Mouse (Mus musculus) cerebellum, adult 11 months (tissue): ENCODE data around the gene Ubald2.
"Not testable (repeated sequence)": the region's sequence is repeated elsewhere in the genome, so short reads cannot be mapped to it uniquely, and the experiment has no call there.

Source experiments
- DNase-seq: peaks from one replicate; pipeline ENCODE4 v3.0.0; 2022

The Ubald2 gene

DNA sequence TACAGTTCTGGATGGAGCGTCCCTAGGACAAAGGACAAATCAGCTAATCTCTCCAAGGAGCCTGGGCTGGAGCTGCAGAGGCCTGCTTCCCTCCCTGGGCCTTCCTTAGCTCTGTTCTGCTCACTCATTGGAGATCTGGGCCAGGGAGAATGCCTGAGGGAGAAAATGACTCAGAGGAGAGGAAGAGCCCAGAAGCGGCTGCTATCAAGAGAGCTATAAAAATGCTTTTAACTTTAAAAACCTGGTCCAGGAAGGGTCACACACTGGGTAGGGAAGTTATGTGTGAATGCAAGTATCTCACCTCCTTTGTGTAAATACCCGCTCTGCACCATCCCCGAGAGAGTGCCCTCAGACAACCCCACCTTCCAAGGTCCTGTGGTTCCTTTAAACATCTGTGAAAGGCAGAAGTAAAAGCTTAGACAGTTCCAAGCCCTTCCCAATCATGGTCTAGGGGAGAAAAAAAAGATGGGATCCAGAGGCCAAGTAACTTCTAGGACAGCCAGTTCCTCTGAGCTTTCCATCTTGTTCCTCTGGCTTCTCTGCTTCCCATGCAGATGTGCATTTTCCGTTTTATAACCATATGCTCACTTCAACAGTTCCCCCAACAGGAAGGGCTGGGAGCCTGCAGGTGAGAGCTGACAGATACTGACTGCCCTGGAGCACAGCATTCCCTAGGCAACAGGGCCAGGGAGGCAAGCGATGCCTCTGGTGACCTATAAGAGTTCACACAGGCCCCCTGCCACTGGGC is 17.5 kb upstream of the Ubald2 start:
- no peak for DNase-seq

GRCm38 (mm10) chr11:116417054-116417453 is 16.8 kb upstream of the Ubald2 start:
- DNase-seq: no peak

DNA sequence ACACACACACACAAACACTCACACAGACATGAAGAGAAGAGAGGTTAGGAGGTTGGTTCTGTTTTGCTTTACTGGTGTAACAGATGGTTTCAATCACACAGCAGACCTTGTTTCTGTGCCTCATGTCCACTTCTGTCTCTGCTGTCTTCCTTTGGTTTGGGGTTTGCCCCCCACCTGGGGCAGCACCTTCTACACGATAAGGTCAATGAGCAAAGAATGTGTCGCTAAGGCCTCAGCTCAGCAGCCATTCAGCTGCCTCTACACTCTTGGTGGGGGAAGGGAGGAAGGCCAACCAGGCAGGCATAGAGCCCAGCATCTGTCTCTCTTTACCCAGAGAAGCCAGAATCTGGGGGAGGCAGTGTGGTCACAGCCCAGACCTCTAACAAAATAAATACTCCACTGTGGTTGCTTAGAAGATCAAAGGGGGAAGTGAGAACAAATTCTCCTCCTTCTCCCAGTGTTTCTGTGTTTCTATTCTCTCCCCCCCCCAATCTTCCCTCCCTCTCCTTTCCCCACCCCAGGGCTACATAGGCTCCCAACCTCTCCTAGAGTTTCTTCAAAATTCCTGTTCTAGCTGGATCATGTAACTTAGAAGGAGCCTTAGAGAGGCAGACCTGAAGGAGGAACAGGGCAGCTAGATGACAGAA is 15.6 kb upstream of the Ubald2 start:
- no peak for DNase-seq

- no peak for DNase-seq
Measured at GRCm38 (mm10) chr11:116418841-116419462, 14.9 kb upstream of the Ubald2 start.

- no peak for DNase-seq
Measured at GRCm38 (mm10) chr11:116421102-116421501, 12.8 kb upstream of the Ubald2 start.

- no peak for DNase-seq
Measured at GRCm38 (mm10) chr11:116422562-116422961, 11.3 kb upstream of the Ubald2 start.

GRCm38 (mm10) chr11:116423214-116423613 is 10.7 kb upstream of the Ubald2 start:
- DNase-seq: no peak

DNA sequence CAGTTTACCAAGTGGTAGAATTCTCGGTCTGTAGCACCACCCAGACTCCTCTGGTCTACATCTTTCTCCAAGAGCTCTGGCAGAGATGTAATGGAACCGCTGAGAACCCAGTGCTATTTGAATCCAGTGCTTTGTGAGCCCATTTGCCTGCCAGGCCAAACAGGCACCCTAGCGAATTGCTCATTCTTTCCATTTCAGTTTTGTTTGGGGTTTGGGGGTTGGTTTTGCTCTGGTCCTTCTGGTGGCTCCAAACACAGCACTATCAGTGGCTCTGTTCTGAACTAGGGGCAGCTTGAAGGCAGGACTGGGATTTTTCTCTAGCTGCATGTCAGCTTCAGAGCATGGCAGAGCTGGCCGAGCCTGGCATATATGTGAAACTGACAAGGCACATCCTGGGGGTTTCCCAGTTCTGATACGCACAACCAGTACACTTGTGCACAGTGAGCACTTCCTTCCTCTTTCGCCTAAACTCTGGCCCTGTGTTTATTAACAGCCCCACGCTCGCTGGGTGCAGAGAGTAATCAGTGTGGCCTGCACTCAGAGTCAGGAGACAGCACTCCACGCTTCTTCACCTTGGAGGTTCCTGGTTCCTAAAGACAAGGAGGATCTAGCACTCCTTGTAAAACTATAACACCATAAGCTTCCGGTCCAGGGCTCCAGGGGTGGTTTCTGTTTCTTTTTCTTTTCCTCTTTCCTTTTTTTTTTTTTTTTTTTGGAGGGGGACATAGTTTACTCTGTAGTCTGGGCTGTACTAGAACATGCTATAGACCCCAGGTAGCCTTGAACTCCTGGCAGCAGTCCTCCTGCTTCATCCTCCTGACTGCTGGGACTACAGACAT is 9.9 kb upstream of the Ubald2 start:
- DNase-seq: no peak

DNA sequence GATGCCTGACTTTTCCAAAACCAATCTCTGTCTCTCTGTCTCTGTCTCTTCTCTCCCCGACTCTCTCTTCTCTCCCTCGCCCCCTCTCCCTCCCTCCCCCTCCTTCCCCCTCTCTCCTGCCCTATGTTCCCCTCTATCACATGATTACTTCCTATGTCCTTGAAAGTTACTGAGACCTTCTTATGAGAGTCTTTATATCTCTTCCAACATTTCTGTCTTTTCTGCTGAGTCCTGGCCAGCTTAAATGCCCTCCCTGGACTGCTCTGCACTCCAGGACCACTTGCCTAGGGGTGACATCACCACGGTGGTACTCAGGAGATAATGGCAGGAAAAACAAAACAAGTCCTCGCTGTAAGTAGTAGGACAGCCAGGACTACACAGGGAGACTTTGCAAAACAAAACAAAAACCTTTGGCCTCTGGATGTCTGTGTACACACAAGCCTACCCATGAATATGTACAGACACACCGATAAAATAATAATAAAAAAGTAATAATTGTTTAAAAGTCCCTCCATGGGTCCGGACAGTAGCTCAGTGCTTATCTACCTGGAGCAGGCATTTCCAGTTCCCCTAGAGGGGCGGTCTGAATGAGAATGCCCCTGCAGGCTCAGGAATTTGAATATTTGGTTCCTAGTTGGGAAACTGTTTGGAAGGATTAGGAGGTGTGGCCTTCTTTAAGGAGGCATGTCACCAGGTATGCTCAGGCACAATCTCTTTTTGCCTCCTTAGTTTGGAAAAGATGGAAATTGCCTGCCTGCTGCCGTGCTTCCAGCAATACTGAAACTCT is 9.1 kb upstream of the Ubald2 start:
- DNase-seq: no peak

DNA sequence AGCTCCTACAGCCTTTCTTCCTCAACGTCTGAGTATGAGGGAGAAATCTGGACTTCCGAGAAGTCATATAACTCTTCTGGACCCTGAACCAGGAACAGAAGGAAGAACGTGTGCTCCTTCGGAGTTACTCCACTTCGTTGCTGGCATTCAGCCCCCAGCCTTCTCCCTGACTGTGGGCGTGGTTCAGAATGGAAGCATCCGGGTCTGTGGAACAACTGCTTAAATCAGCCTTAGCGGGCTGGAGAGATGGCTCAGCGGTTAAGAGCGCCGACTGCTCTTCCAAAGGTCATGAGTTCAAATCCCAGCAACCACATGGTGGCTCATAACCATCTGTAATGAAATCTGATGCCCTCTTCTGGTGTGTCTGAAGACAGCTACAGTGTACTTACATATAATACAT is 7.6 kb upstream of the Ubald2 start:
- not testable (repeated sequence) for DNase-seq

DNA sequence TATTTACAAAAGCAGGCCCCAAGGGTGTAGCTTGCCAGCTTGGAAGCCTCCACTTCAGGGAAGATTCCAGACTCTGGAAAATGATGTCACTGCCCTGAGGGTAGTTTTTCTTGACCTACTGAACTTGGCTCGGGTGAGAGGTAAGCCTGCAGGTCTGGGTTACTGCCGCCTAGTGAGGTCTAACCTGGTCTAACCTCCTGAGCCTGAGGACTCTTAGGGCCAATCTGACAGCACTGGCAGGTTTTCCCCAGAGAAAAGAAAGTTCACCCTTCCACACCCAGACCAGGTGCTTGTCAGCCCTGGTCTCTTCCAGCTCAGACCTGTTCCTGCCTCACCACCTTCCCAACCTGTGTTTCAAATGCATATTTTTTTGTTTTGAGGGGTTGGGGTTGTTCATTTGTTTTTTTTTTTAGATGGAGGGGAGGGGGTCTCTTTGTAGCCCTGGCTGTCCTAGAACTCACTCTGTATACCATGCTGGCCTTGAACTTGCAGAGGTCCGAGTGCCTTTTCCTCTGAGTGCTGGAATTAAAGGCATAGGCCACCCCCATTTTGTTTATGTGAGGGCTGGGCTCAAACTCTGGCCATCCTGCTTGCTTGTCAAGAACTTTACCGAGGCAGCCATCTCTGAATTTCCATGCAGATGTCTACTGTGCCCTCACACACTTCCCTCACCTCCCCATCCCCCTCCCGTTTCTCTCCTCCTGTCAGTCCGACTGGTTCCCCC is 6.9 kb upstream of the Ubald2 start:
- DNase-seq: no peak

DNA sequence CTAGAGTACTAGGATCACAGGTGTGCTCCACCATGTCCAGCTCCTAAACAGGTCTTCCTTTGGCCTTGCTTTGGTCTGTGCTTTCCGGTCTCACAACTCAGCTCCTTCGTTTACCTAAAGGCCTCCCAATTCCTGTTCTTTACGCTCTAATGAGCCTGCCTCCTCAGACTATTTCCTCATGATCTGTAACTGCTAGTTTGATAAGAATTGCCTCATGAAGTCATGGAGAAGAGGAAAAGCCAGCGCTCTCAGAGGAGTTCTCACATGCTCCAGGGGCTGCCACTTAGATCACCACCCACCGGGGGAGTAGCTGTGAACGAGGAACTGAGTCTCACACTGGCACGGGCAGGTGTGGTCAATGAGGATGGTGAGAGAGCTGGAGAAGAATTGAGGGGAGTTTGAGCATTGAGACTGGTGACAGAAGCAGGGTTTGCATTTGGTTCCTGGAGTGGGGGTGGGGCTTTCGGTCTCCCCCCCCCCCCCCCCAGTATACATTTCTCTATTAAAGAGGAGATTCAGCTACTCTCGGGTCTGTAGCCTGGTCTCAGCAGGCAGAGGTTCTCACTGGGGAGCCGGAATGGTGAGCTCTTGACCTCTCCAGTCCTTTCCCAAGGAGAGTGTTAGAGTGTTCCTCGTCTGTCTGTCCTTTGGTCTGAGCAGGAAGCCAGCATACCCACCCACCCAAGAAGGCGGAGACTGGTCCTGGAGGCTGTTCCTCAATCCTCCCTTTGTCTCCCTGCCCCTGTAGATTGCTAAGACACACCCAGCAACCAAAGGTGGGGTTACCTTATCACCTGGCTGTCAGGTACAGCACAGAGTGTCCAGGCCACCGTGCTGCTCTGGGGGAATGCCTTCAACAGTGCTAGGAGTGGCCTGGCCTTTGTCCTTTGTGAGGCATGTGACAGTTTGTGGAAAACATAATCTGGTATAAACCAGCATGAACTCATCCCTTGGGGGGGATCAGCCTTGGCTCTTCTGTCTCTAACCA is 4.7 kb upstream of the Ubald2 start:
- no peak for DNase-seq

DNA sequence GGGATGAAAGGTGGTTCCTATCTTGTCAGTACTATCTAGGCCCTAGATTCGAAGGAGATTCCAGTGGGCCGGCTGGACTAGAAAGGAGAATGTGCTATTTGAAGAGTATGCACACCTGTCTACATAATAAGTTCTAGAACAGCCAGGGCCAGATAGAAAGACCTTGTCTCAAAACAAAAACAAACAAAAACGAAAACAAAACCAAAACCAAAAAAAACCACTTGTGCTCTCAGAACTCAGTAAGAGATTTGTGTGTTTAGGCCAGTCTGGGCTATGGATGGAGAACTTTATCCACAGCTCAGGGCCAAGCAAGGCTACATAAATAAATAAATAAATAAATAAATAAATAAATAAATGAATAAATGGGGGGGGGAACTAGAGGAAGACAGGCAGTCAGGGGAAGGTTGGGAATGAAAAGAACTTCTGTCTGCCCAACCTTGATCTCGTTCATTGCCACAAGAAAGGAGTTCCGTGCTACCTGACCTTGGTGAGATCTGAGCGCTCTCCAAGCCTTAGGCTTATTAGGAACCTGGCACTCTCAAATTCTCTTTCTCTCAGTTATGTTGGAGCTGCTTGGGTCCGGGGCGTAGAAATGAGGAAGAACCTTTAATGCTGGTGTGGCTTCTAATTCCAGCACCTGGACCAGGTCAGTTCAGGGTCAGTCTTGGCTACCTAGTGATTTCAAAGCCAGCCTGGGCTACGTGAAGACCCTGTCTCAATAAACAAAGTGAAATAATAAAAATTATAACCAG is 3.9 kb upstream of the Ubald2 start:
- no peak for DNase-seq

- DNase-seq: no peak
Measured at GRCm38 (mm10) chr11:116430723-116431427, 3.0 kb upstream of the Ubald2 start.

DNA sequence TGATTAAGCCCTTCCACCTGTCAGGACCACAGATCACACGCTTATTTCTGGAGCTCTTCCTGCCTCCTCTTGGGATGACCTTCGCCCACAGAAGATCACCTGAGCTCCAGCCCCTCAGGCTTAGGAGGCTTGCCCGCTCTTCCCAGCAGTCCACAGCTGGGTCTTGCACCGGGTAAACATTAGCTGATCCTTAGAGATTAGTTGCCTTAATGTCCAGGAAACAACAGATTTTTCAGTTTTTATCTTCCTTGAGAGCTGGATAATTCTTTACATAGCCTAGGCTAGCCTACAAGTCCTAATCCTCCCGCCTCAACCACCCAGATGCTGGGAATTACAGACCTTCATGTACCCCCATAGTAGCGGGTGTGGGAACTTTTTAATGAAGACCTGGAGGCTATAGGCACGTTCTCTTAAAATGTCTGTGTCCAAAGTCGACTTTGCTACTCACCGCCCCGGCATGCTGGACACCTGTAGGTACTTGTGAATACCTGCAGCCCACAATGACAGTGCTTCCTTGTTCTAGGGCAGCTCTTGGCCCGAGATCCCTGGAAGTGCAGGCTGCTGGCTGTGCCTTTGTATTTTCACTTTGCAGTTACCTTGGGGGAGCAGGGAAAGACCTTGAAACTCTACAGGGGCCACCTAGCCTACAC is 2.3 kb upstream of the Ubald2 start:
- no peak for DNase-seq

GRCm38 (mm10) chr11:116432127-116432526 is 1.8 kb upstream of the Ubald2 start:
- DNase-seq: no peak

DNA sequence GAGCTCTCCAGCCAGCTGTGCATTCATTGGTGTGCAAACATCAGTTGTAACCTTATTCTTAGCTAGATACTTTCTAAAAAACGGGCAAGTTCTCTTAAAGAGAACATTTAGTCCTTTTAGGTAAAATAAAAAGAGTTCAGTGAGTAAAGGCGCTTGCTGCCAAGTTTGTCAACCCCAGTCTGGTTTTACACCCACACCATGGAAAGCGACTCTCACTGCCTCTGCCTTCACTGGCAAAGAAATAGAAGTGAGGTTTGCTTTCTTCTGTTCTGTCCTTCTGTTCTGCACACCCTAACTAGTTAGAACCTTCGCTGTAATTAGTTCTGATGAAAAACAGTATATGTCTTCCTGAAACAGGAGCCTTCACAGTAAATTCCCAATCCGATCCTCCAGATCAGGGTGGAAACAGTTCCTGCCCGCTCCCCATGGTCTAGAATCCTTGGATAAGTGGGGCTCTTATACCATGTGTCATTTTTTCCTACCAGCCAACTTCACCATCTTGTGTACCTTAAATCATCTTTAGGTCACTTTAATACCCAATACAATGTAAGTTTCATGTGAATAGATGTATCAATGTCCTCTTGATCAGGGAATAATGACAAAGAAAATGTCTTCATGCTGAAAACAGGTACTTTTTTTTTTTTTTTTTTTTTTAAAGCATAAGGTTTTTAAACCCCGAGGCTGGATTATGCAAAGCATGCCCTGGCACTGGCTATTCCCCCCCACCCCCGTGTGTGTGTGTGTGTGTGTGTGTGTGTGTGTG is 1.1 kb upstream of the Ubald2 start:
- no peak for DNase-seq
